Mouse (Mus musculus): ENCODE data around the gene Abca13.
"Not testable (repeated sequence)": the region's sequence is repeated elsewhere in the genome, so short reads cannot be mapped to it uniquely, and the experiment has no call there.

Gene Abca13

DNA sequence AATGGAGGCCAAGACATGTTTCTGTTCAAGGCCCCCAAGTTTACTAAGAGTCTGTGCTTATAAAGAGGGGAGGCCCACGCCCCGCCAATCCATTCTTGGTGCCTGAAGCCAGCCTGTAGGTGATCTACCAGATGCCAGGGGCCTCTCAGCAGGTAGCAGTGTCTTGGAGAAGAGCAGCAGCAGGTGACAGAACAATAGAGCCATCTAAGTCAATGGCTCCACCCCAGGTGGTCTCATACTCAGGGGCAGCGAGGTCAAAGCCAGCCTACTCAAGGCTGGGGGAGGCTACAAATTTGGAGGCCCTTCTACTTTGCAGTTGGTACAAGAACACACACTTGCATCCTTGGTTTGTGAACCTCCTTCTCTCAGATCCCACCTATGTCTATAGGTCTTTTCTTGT lies 71.3 kb downstream of the Abca13 start:
- in situ Hi-C loops (cut with MboI; ENCODE audit: low pct_unique_long_range_greater_than_20kb in 1 of 2, low sequenced_read_pairs in 2 of 2, unreplicated experiment in 1 of 2), result not testable (repeated sequence)

GRCm38 (mm10) chr11:9269090-9269489 lies 77.3 kb downstream of the Abca13 start:
- in situ Hi-C loops (cut with MboI; ENCODE audit: low pct_unique_long_range_greater_than_20kb in 1 of 2, low sequenced_read_pairs in 2 of 2, unreplicated experiment in 1 of 2), result no loop called here

DNA sequence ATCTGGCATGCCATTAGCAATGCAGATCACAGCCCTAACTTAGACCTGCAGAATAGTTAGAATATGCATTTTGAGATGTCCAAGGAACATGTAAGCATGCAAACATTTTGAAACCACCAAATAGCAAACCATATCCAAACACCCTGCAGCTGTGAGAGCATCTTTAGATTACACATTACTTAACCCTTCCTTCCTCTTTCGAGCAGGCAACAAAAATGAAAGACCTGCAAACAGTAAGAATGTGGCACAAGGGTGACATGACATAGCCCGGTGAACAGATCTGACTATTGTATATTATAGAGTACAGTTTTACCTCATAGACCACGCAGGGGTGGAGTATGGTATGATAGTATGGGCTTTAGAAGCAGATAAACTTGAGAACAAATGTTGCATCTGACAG lies 93.5 kb downstream of the Abca13 start:
- in situ Hi-C loops (cut with MboI; ENCODE audit: low pct_unique_long_range_greater_than_20kb in 1 of 2, low sequenced_read_pairs in 2 of 2, unreplicated experiment in 1 of 2), result no loop called here

DNA sequence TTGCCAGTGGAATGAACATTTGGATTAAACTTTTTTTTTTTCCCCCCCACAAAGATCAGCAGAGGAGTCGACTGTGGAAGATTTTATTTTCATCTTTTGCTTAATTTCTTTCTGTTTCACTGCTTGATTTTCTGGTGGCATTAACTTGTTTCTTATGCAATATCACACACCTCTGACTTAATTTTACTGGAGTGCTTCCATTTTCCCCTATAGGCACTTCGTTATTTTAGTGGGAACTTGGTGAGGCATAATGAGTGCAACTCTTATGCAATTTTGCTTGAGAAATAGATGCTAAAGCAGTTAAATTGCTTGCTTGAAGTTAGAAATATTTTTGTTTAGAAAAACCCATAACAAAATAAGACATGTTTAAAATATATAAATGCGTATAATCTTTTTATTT lies 94.0 kb downstream of the Abca13 start:
- in situ Hi-C loops (cut with MboI; ENCODE audit: low pct_unique_long_range_greater_than_20kb in 1 of 2, low sequenced_read_pairs in 2 of 2, unreplicated experiment in 1 of 2), result no loop called here

- in situ Hi-C loops (cut with MboI; ENCODE audit: low pct_unique_long_range_greater_than_20kb in 1 of 2, low sequenced_read_pairs in 2 of 2, unreplicated experiment in 1 of 2), result no loop called here
These were observed 99.4 kb downstream of the Abca13 start for GRCm38 (mm10) chr11:9291168-9291567.

- in situ Hi-C loops (cut with MboI; ENCODE audit: low pct_unique_long_range_greater_than_20kb in 1 of 2, low sequenced_read_pairs in 2 of 2, unreplicated experiment in 1 of 2), result no loop called here
These were observed 107.9 kb downstream of the Abca13 start for GRCm38 (mm10) chr11:9299615-9300014.

DNA sequence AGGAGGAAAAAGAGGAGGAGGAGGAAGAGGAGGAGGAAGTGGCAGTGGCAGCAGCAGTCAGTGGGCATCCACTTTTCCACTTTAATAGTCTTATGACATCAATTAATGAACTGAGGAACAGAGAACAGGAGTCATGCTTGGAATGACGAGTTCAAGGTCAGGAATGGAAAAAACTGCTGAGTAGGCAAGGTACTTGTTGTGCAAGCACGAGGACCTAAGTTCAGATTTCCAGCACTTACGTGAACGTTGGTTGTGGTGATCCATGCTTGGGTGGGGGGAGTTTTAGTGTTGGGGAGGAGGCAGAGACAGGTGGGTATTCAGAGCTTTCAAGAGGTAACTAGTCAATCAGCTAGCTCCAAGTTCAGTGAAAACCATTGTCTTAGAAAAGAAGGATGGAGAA lies 113.7 kb downstream of the Abca13 start:
- in situ Hi-C loops (cut with MboI; ENCODE audit: low pct_unique_long_range_greater_than_20kb in 1 of 2, low sequenced_read_pairs in 2 of 2, unreplicated experiment in 1 of 2), result no loop called here

GRCm38 (mm10) chr11:9316545-9316944 lies 124.8 kb downstream of the Abca13 start:
- in situ Hi-C loops (cut with MboI; ENCODE audit: low pct_unique_long_range_greater_than_20kb in 1 of 2, low sequenced_read_pairs in 2 of 2, unreplicated experiment in 1 of 2), result no loop called here

GRCm38 (mm10) chr11:9317076-9317929 lies 125.6 kb downstream of the Abca13 start:
- in situ Hi-C loops (cut with MboI; ENCODE audit: low pct_unique_long_range_greater_than_20kb in 1 of 2, low sequenced_read_pairs in 2 of 2, unreplicated experiment in 1 of 2), result no loop called here

DNA sequence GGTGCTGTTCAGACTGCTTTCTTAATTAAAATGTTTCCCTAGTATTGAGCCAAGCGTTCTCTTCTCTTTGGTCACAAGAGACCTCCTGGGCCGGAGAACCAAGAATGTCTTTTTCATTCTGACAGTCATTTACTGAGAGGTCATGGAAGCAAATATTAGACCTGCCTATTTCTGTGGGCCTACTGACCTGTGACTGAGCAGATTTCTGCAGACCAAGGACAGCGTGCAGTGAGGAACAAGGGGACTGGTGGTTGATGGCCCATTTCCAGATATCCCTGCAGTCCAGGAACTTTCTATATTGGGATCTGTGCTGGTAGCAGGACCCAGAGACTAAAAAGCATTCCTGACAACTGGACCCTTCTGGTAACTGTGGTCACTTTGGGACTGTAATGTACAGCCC lies 146.4 kb downstream of the Abca13 start:
- in situ Hi-C loops (cut with MboI; ENCODE audit: low pct_unique_long_range_greater_than_20kb in 1 of 2, low sequenced_read_pairs in 2 of 2, unreplicated experiment in 1 of 2), result no loop called here

- in situ Hi-C loops (cut with MboI; ENCODE audit: low pct_unique_long_range_greater_than_20kb in 1 of 2, low sequenced_read_pairs in 2 of 2, unreplicated experiment in 1 of 2), result no loop called here
These were observed 156.0 kb downstream of the Abca13 start for GRCm38 (mm10) chr11:9347724-9348123.

DNA sequence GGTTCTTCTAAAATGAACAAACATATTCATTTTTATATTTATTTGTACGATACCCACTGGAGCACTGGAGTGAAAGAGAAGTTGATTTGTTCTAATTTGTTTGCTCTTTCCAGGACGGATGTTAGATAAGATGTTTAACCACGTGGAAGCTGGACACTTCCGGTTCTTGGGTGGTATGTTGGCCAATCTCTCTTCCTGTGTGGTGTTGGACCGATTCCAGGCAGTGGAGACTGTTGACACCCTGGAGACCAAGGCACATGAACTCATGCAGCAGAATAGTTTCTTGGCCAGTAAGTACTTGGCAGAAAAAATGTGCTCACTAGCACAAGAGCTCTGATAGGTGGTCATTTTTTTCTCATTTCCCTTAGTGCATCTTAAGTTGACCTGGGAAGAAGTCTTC lies 181.4 kb downstream of the Abca13 start:
- in situ Hi-C loops (cut with MboI; ENCODE audit: low pct_unique_long_range_greater_than_20kb in 1 of 2, low sequenced_read_pairs in 2 of 2, unreplicated experiment in 1 of 2), result no loop called here

DNA sequence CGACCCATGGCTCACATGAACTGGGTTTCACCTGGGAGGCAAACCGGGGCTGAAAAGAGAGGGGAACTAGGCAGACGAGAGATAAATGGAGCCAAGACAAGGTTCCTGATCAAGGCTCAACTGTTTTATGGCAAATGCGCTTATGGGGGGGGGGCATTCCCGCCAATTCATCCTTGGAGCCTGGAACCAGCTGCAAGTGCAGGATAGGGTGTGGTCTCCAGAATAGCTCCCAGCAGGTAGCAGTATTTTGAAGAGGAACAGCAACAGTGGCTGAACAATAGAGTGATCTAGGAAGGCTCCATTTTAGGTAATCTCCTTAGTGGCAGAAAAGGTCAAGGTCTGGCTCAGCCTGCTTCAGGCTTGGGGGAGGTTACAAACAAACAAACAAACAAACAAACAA lies 182.7 kb downstream of the Abca13 start:
- in situ Hi-C loops (cut with MboI; ENCODE audit: low pct_unique_long_range_greater_than_20kb in 1 of 2, low sequenced_read_pairs in 2 of 2, unreplicated experiment in 1 of 2), result not testable (repeated sequence)

DNA sequence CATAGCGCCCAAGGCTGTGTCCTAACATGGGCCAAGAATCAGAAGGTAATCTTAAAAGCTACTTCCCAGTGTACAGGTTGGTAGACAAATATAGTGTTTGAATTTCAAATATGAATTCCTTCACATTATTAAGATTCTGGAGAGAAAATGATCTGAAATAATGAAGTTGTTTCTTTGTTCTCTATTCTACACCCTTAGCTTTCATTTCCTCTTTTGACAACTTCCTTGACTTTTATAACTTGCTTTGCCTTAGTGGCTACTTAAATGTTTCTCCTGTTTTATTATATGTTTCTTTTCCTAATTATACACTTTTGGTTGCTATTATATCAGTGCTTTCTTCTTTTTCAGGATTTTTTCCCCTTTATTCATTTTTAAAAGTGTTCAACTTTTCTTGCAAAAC lies 196.8 kb downstream of the Abca13 start:
- in situ Hi-C loops (cut with MboI; ENCODE audit: low pct_unique_long_range_greater_than_20kb in 1 of 2, low sequenced_read_pairs in 2 of 2, unreplicated experiment in 1 of 2), result no loop called here

DNA sequence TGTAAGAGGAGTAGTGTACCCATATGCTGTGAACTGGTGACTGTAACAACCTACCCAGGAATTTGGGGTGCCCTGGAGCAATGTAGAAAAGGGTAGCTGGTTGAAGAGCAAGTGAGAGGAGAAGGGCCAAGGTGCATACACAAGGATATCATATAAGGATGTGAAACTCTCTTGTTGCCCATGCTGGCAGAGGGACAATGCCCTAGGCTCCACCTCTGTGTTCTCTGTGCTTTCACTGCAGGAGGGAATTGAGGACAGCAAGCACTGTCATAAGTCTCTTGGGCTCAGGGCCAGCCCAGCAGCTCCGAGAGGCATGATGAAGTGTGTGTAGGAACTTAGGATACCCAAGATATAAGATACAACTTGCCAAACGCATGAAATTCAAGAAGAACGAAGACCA lies 225.2 kb downstream of the Abca13 start:
- in situ Hi-C loops (cut with MboI; ENCODE audit: low pct_unique_long_range_greater_than_20kb in 1 of 2, low sequenced_read_pairs in 2 of 2, unreplicated experiment in 1 of 2), result no loop called here

GRCm38 (mm10) chr11:9420205-9420604 lies 228.5 kb downstream of the Abca13 start:
- in situ Hi-C loops (cut with MboI; ENCODE audit: low pct_unique_long_range_greater_than_20kb in 1 of 2, low sequenced_read_pairs in 2 of 2, unreplicated experiment in 1 of 2), result no loop called here

- in situ Hi-C loops (cut with MboI; ENCODE audit: low pct_unique_long_range_greater_than_20kb in 1 of 2, low sequenced_read_pairs in 2 of 2, unreplicated experiment in 1 of 2), result no loop called here
These were observed 235.7 kb downstream of the Abca13 start for GRCm38 (mm10) chr11:9427411-9427810.

DNA sequence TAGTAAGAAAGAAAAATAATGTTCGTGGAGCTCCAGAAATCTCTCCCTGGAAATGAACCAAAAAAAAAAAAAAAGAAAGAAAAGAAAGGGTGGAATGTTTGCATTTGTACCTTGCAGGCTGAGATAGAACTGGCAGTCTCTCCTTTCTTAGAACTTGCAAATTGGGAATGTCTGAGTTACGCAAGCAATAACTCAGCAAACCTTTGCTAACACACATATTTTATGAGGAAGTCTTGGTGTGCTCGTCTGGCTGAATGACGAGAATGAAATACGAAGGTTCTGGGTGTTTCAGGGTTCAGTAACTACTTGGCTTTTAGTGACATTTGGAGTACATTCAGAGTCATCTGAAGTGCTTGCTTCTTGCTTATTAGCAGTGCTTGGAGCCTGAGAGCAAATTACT lies 241.1 kb downstream of the Abca13 start:
- in situ Hi-C loops (cut with MboI; ENCODE audit: low pct_unique_long_range_greater_than_20kb in 1 of 2, low sequenced_read_pairs in 2 of 2, unreplicated experiment in 1 of 2), result no loop called here

DNA sequence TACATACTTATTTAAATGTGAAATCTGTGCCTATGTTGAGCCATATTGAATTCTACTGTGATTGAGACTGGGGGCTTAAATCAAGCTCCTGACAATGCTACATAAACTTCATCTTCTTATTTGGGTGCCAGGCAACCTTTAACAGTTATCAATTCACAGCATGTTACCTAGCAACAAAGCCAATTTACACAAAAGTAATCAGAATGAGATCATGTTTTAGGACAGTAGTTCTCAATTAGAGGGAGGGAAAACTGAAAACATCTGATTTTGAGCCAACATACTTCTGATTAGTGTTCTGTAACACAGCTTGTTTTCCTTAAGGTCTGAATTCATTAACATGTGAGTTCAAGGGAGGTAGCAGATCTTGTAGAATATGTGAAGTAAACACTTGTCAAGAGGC lies 244.9 kb downstream of the Abca13 start:
- in situ Hi-C loops (cut with MboI; ENCODE audit: low pct_unique_long_range_greater_than_20kb in 1 of 2, low sequenced_read_pairs in 2 of 2, unreplicated experiment in 1 of 2), result no loop called here

- in situ Hi-C loops (cut with MboI; ENCODE audit: low pct_unique_long_range_greater_than_20kb in 1 of 2, low sequenced_read_pairs in 2 of 2, unreplicated experiment in 1 of 2), result no loop called here
These were observed 248.0 kb downstream of the Abca13 start for GRCm38 (mm10) chr11:9439781-9440180.

Measured in mouse embryonic stem cell (cell line).